Mouse (Mus musculus) large intestine, adult 2 months (tissue): ENCODE data around the gene Krtcap3. TPM values are rescaled to one million over a fixed set of nuclear protein-coding genes. Genes with fewer than 3 reads are reported as not detected.

Experiments
- DNase-seq: peaks from one replicate; pipeline ENCODE4 v3.0.0-alpha.2; 2012; ENCODE audit warnings: low read depth, low spot score
- WGBS: fragments of 180-500 bp; shearing (Covaris S2); methylation state at CpG from one replicate; pipeline ENCODE4 v1.1.7; 2018; 5-methylcytosine and 5-hydroxymethylcytosine counted together
- polyA plus RNA-seq: library from polyadenylated mRNA; depleted of rRNA; stranded (reverse); fragments of >200 nt; gene quantifications from 2 replicates; pipeline ENCODE4 v1.2.3, GENCODE M21; 2012

Krtcap3 gene
- polyA plus RNA-seq, 1 experiment, result 200 TPM

- 30% methylated on average over 10 of the region's 10 CpGs for WGBS
- DNase-seq, result no peak
Measured at GRCm38 (mm10) chr5:31252151-31252550, 660 bp downstream of the Krtcap3 start.

- no peak for DNase-seq
- WGBS, result 43% methylated on average over 16 of the region's 16 CpGs
Measured at GRCm38 (mm10) chr5:31252795-31253545, 1.5 kb downstream of the Krtcap3 start.

GRCm38 (mm10) chr5:31253806-31254205 lies 2.3 kb downstream of the Krtcap3 start:
- DNase-seq, result no peak
- 40% methylated on average over 8 of the region's 8 CpGs for WGBS

DNA sequence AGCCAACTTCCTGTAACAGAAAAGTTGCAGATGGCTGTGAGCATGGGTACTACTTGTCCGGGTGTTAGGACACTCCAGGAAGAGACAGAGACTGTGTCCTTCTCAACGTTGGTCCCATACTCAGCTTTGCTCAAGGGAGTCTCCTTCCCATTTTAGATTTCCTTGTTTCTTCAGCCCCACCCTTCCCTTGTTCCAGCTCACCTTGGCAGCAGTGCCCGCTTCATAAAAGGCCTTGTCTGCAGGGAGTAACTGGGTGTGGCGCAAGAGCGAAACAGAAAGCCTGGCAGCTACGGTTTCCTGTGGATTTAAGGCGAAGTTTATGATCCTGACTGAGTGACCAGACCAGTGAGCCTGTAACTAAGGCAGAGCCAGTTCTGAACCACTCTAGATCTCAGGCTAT lies 3.0 kb downstream of the Krtcap3 start:
- peak; percentile 94 for DNase-seq
- WGBS, result 26% methylated on average over 7 of the region's 7 CpGs

GRCm38 (mm10) chr5:31254901-31255300 lies 3.4 kb downstream of the Krtcap3 start:
- 50% methylated on average over 8 of the region's 8 CpGs for WGBS
- no peak for DNase-seq

DNA sequence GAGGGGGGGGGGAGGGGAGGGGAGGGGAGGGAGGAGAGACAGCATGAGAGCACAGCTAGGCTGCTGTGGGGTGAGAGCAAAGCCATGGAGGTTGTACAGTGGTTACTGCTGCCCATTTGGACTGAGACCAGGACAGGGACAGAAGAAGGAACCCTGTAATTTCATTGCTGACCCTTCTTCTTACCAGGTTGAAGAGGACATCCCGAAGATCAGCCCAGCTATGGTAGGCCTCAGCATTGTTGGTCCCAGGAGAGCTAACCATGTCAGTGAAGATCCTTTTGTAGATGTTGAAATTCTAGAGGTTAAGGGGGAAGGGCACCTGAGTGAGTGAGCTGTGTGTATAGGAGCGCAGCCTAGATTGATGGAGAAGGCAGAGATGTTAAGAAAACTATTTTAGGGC lies 3.9 kb downstream of the Krtcap3 start:
- no peak for DNase-seq
- 95% methylated on average over 2 of the region's 2 CpGs for WGBS

DNA sequence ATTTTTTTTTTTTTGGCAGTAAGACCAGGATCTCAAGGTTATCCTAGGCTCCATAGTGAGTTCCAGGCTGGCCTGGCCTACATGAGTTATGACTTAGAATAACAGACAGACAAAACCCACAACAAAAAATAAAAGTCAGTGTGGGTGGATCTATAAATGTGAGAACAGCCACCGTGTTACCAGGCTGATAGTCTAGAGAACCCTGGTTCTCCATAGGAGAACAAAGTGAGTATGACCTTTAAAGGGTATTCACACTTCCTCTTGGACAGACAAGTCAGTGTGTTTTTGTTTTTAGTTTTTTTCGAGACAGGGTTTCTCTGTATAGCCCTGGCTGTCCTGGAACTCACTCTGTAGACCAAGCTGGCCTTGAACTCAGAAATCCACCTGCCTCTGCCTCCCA lies 4.5 kb downstream of the Krtcap3 start:
- 76% methylated on average over 2 of the region's 2 CpGs for WGBS
- no peak for DNase-seq

GRCm38 (mm10) chr5:31257616-31258015 lies 6.1 kb downstream of the Krtcap3 start:
- DNase-seq, result no peak
- WGBS, result 85% methylated on average over 11 of the region's 11 CpGs

GRCm38 (mm10) chr5:31266101-31266500 lies 14.6 kb downstream of the Krtcap3 start:
- no peak for DNase-seq
- 54% methylated on average over 7 of the region's 7 CpGs for WGBS

DNA sequence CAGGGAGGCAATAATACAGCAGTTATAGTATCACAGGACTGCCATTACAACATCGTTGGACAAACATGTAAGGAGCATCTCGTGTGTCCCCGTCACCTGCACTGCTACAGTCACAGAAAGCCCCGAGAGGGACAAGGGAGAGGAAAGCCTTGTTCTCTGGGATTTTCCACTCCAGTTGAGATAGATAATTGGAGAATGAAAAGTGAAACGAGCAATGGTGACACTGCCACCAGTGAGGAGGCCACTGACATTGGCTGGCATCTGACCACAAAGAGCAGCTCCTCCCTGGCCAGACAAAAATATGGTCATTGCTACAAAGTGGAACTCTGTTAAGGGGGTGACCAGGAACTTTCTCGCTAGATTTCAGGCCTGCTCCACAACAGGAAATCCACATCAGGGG lies 16.2 kb downstream of the Krtcap3 start:
- DNase-seq, result no peak
- whole genome bisulfite sequencing, result 77% methylated on average over 6 of the region's 6 CpGs

- WGBS, result 93% methylated on average over 6 of the region's 6 CpGs
Measured at GRCm38 (mm10) chr5:31273018-31273417, 21.5 kb downstream of the Krtcap3 start.

GRCm38 (mm10) chr5:31279245-31279988 lies 27.9 kb downstream of the Krtcap3 start:
- DNase-seq, result no peak

More at GRCm38 (mm10) chr5:31273018-31273417, 21.5 kb downstream of the Krtcap3 start:
- no peak for DNase-seq

DNA sequence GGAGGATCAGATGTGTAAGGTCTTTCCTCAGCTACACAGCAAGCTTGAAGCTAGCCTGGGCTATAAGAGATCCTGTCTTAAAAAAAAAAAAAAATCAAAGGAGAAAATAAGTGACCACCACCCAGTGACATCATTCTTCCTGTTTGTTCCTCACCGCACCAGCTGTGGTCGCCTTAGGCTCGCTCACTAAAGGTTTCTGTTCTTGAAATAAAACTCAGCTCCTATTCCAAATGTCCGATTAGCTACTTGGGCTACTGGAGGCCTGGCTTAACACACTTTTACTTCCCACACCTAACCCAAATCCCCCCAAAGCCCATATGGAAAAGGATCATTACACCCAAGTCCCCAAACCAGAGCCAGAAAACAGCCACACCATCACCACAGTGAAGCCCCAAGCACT lies 36.7 kb downstream of the Krtcap3 start:
- 67% methylated on average over 4 of the region's 4 CpGs for WGBS
- no peak for DNase-seq

More at GRCm38 (mm10) chr5:31279245-31279988, 27.9 kb downstream of the Krtcap3 start:
- 82% methylated on average over 20 of the region's 20 CpGs for WGBS

DNA sequence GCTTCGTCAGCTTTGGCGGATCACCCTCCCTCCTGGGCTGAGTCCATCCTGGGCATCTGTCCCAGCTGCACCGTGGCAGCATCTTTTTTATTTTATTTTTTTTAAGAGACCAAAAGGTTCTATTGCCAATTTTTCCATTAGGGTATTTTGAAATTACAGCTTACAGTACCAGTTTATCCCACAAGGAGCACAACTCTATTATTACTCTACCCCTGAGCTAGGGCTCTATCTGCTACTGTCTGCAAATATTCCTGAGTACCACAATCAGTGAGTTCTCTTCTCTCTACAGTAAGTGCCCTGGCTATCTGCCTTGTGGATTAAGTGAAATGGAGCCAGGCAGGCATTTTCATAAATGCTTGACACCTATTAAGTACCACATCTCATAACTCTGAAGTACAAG lies 37.2 kb downstream of the Krtcap3 start:
- 66% methylated on average over 3 of the region's 3 CpGs for WGBS
- no peak for DNase-seq

DNA sequence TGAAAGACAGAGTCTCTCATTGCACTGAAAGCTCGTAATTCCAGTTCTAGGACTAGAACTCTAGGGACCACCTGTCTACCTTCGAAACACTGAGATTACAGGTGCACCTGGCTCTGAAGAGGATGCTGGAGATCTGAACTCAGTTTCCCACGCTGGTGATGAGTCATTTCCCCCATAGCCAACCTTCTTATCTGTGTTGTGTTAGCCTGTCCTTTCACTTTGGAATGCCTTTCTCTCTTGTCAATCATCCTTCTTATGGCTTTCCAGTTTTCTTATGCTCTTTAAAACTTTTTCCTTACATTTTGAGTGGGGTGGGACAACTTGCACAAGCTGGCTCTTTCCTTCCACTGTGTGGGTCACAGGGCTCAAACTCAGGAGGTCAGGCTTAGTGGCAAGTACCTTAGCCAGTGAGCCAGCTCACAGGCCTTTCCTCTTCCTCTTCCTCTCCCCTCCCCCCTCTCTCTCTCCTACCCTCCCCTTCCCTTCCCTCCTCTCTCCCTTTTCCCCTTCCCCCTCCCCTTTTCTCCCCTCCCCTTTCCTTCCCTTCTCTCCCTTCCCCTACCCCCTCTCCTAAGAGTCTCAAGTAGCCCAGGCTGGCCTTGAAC lies 38.2 kb downstream of the Krtcap3 start:
- 69% methylated on average over 3 of the region's 3 CpGs for WGBS
- DNase-seq, result no peak

GRCm38 (mm10) chr5:31290521-31291360 lies 39.2 kb downstream of the Krtcap3 start, which contains the start of gene Ift172:
Gene Ift172, minus strand, starts transcription at chr5:31291116.
- DNase-seq, result peak; percentile 98
- WGBS, result under 1% methylated on average over 45 of the region's 45 CpGs

DNA sequence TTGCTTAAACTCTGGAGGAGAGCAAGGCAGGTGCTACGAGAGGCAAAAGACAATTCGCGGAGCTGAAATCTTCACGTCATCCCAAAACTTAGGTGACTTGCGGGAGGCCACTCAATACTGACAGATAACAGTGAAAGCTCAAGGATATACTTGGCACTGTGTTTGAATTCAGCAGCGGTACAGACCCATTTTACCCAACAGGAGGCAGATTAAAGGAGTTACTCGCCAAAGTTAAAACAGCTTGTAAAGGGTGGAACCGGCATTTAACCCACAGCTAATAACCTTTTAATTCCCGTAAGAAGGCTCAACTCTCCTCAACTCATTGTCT lies 39.8 kb downstream of the Krtcap3 start:
- no peak for DNase-seq
- WGBS, result 1% methylated on average over 9 of the region's 9 CpGs

DNA sequence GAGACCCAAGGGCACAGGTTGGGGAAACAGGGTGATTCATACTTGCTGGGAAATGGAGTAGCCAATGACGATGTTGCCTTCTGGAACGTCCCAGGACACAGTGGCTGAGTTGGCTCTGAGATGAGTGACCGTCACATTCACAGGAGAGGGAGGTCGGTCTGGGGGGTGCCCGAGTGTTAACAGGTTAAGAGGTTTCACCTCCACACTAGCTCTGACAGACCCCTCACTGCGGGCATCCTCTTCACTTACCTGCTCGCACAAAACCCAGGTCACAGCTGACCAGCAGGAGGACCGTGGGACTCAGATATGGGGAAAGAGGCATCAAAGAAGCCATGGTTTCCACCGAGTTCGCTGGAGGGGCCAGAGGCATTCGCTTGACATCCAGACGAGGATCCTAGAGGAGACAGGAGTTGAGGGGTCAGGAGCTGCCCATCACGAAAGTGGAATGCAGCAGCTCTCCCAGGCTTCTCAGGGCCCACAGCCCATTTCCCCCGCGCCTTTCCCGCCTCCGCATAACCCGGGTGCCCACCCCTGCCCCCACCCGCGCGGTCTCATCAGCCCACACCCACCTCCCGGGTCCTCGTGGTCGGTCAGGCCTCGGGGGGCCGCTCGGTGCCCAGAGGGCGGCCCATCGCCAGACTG lies 43.6 kb downstream of the Krtcap3 start:
- DNase-seq, result no peak
- WGBS, result 14% methylated on average over 29 of the region's 29 CpGs

GRCm38 (mm10) chr5:31295606-31296141 lies 44.2 kb downstream of the Krtcap3 start, which contains the start of gene Fndc4:
Gene Fndc4, minus strand, starts transcription at chr5:31296080.
- DNase-seq, result no peak
- under 1% methylated on average over 42 of the region's 46 CpGs for WGBS
